Mouse (Mus musculus) heart, postnatal 0 days (tissue): ENCODE data around the gene Cdx2. TPM values are rescaled to one million over a fixed set of nuclear protein-coding genes. Genes with fewer than 3 reads are reported as not detected.

Experiments
- ATAC-seq: fragments of 200-750 bp; cut with Nextera tagmentation; 2 replicates; pipeline ENCODE4 v1.8.0; 2017; ENCODE audit warnings: low read depth, moderate number of reproducible peaks, moderate library complexity; ENCODE audit not compliant: insufficient read depth
- DNase-seq: peaks from one replicate; pipeline ENCODE4 v3.0.0-alpha.2; 2016; ENCODE audit warnings: low spot score
- H3K27ac ChIP-seq: fragments of 300-500 bp; sonication (generic); 2 replicates; pipeline ENCODE4 v1.5.1; 2014; ENCODE audit warnings: low read depth, mild to moderate bottlenecking
- H3K27me3 ChIP-seq: fragments of 300-500 bp; sonication (generic); 2 replicates; pipeline ENCODE4 v1.6.1; 2014; ENCODE audit warnings: low read length, mixed read lengths; ENCODE audit not compliant: control insufficient read depth, insufficient read depth
- H3K36me3 ChIP-seq: fragments of 300-500 bp; sonication (generic); replicated peaks from 2 replicates; pipeline ENCODE4 v1.6.1; 2014; ENCODE audit warnings: low read length, mixed read lengths; ENCODE audit not compliant: control insufficient read depth, insufficient read depth
- H3K4me1 ChIP-seq: fragments of 300-500 bp; sonication (generic); 2 replicates; pipeline ENCODE4 v1.6.1; 2014; ENCODE audit warnings: antibody characterized with exemption; ENCODE audit not compliant: control insufficient read depth, insufficient read depth
- H3K4me2 ChIP-seq: fragments of 300-500 bp; sonication (generic); 2 replicates; pipeline ENCODE4 v1.6.1; 2014; ENCODE audit warnings: low read depth, mild to moderate bottlenecking, low read length, moderate library complexity
- H3K4me3 ChIP-seq: fragments of 300-500 bp; sonication (generic); 2 replicates; pipeline ENCODE4 v1.5.1; 2014; ENCODE audit warnings: low read depth, low read length
- H3K9ac ChIP-seq: fragments of 300-500 bp; sonication (generic); replicated peaks from 2 replicates; pipeline ENCODE4 v1.6.1; 2014; ENCODE audit warnings: low read depth, low read length, mixed read lengths
- H3K9me3 ChIP-seq: fragments of 300-500 bp; sonication (generic); replicated peaks from 2 replicates; pipeline ENCODE4 v1.6.1; 2016; ENCODE audit warnings: low read length; ENCODE audit not compliant: control insufficient read depth
- CTCF ChIP-seq: IDR thresholded peaks from 2 replicates; pipeline ENCODE4 v1.5.1; 2016; ENCODE audit warnings: antibody characterized with exemption, control low read depth, low read depth
- EP300 ChIP-seq: IDR thresholded peaks from 2 replicates; pipeline ENCODE4 v1.6.1; 2016; ENCODE audit warnings: antibody characterized with exemption, low read depth
- whole genome bisulfite sequencing: fragments of 180-500 bp; shearing (Covaris S2); extraction: QIAGEN DNeasy Blood & Tissue Kit; methylation state at CpG from one replicate; pipeline ENCODE4 v1.1.7; 2014; 5-methylcytosine and 5-hydroxymethylcytosine counted together
- polyA plus RNA-seq: library from polyadenylated mRNA; unstranded; fragments of >200 nt; fragmentation: Nextera tagmentation; extraction: Ambion mirVana; gene quantifications from 2 replicates; pipeline ENCODE4 v1.2.1, GENCODE M21; 2015
- total RNA-seq: library from RNA; depleted of rRNA; stranded (reverse); fragments of >200 nt; gene quantifications from 2 replicates; pipeline ENCODE4 v1.2.3, GENCODE M21; 2014; ENCODE audit warnings: low replicate concordance

Gene Cdx2
- total and polyA plus RNA-seq, 2 experiments from 2014 or later, result not detected

DNA sequence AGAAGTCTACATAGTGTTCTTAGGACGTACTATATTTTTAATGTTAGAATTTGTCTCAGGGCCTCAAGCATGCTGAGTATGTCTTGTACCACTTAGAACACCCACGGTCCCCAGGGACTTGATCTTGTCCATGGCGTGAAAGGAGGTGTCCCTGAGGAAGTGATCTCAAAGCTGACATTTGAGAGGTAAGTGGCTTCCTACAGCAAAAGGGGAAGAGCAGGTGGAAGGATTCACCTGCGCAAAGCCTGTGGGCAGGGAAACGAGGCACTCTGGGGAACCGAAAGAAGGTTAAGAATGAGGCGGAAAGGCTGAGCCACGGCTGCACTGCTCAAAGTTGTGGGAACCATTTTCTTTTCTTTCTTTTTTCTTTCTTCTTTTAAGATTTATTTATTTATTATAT is 44.9 kb upstream of the Cdx2 start:
- no peak for ATAC-seq
- DNase-seq, result no peak
- no peaks in the 10 kb centered on the region for H3K27me3 ChIP-seq
- H3K27ac ChIP-seq, result no peak overlapping the region
- no peak overlapping the region for H3K9ac ChIP-seq
- no peak overlapping the region for H3K4me3 ChIP-seq
- H3K9me3 ChIP-seq, result no peaks in the 10 kb centered on the region
- H3K4me1 ChIP-seq, result no peaks in the 10 kb centered on the region
- TF ChIP-seq CTCF (no peak), EP300 (no peak)
- H3K4me2 ChIP-seq, result no peak overlapping the region
- no peaks in the 10 kb centered on the region for H3K36me3 ChIP-seq
- 82% methylated on average over 8 of the region's 8 CpGs for WGBS

DNA sequence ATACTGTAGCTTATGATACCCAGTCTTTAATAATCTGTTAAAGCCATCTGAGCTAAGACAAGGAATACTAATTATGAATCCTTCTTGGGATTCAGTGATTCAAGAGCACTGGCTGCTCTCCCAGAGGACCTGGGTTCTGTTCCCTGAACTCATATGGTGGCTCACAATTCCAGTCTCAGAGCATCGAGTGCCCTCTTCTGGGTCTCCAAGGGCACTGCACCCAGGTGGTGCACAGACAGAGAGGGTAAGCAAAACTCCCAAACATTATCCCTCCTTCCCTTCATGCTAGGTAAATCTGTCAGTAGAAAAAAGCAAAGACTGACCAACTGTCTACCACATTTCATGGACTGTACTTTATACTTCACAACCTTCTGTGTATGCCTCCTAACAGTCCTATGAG is 38.9 kb upstream of the Cdx2 start:
- no peak for ATAC-seq
- Histone ChIP-seq H3K4me3 (no peak overlapping the region), H3K9me3 (no peaks in the 10 kb centered on the region), H3K4me2 (no peak overlapping the region), H3K4me1 (no peaks in the 10 kb centered on the region), H3K27me3 (no peaks in the 10 kb centered on the region), H3K36me3 (no peaks in the 10 kb centered on the region), H3K27ac (no peak overlapping the region), H3K9ac (no peak overlapping the region)
- WGBS, result 61% methylated on average over 1 of the region's 1 CpGs
- TF ChIP-seq CTCF, result no peak
- TF ChIP-seq EP300, result no peak
- DNase-seq, result no peak

DNA sequence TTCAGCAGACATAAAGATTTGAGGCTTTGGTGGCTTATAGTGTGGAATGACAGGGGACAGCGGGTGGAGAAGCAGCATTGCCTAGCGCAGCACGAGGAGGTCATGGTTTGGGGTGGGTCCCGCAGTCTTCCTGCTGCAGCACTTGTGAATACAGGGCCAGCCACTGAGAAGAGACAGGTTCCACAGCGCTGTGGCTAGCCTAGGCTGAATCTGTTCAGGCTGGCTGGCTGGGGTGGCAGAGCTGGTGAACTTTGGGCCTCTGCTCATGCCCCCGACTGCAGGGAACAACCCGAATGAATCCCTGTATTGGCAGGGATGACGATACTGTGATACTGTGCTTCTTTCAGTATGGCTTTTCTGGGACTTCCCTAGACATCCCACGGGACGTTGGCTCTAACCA is 36.8 kb upstream of the Cdx2 start:
- H3K36me3 ChIP-seq, result no peaks in the 10 kb centered on the region
- H3K9me3 ChIP-seq, result no peaks in the 10 kb centered on the region
- H3K9ac ChIP-seq, result no peak overlapping the region
- 85% methylated on average over 10 of the region's 10 CpGs for WGBS
- no peak overlapping the region for H3K4me2 ChIP-seq
- no peak for ATAC-seq
- no peak for DNase-seq
- no peaks in the 10 kb centered on the region for H3K27me3 ChIP-seq
- no peaks in the 10 kb centered on the region for H3K4me1 ChIP-seq
- no peak overlapping the region for H3K27ac ChIP-seq
- H3K4me3 ChIP-seq, result no peak overlapping the region
- TF ChIP-seq CTCF (no peak), EP300 (no peak)

GRCm38 (mm10) chr5:147342901-147343300 is 35.8 kb upstream of the Cdx2 start:
- Histone ChIP-seq H3K9me3 (no peaks in the 10 kb centered on the region), H3K4me1 (no peaks in the 10 kb centered on the region), H3K4me3 (no peak overlapping the region), H3K9ac (no peak overlapping the region), H3K27ac (no peak overlapping the region), H3K27me3 (no peaks in the 10 kb centered on the region), H3K4me2 (no peak overlapping the region), H3K36me3 (no peaks in the 10 kb centered on the region)
- DNase-seq (no peak), ATAC-seq (no peak)
- TF ChIP-seq CTCF (no peak), EP300 (no peak)
- 86% methylated on average over 6 of the region's 6 CpGs for WGBS

GRCm38 (mm10) chr5:147340741-147341414 is 33.8 kb upstream of the Cdx2 start:
- no peak for ATAC-seq
- H3K36me3 ChIP-seq, result no peaks in the 10 kb centered on the region
- peak overlapping the region; percentile 8; the same call in 1 of the 2 replicates for H3K27ac ChIP-seq
- 60% methylated on average over 13 of the region's 13 CpGs for WGBS
- TF ChIP-seq EP300, result no peak
- no peak for TF ChIP-seq CTCF
- H3K9ac ChIP-seq, result no peak overlapping the region
- H3K4me2 ChIP-seq, result no peak overlapping the region
- DNase-seq, result no peak
- H3K27me3 ChIP-seq, result no peaks in the 10 kb centered on the region
- H3K9me3 ChIP-seq, result no peaks in the 10 kb centered on the region
- H3K4me3 ChIP-seq, result no peak overlapping the region
- H3K4me1 ChIP-seq, result no peaks in the 10 kb centered on the region

DNA sequence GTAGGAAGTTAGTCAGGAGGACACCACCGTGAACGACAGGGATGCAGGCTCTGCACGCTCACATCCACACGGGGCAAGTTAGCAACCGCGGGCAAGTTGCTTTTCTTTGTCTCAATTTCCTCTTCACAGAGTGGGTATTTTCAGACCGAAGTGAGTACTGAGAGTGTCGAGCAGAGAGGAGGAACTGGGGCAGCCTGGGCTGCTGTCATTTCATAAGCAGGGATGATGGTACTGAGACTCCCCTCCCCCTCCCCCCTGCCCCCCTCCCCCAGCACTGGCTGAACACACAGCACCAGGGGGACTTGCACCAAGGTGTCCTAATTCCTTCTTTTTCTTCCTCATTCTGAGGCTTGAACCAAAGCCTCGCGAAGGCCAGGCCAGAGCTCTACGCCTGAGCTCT is 32.5 kb upstream of the Cdx2 start:
- ATAC-seq (no peak), DNase-seq (no peak)
- Histone ChIP-seq H3K9me3 (no peaks in the 10 kb centered on the region), H3K36me3 (no peaks in the 10 kb centered on the region), H3K4me1 (no peaks in the 10 kb centered on the region), H3K9ac (no peak overlapping the region), H3K27me3 (no peaks in the 10 kb centered on the region), H3K4me2 (no peak overlapping the region), H3K4me3 (no peak overlapping the region), H3K27ac (no peak overlapping the region; the same call in 1 of the 2 replicates)
- 72% methylated on average over 11 of the region's 11 CpGs for WGBS
- TF ChIP-seq EP300 (no peak), CTCF (no peak)
